ENCODE assay signal across 11 mouse cellular contexts in genomic region chr1:51480386-51480785, GRCm38 (mm10). TPM values are rescaled to one million over a fixed set of nuclear protein-coding genes. Genes with fewer than 3 reads are reported as not detected.
DNase-seq lines count a peak whose midpoint lies in the region; ATAC-seq and TF ChIP-seq lines count a peak whose summit lies in the region.
"Had no signal": no experiment of that assay in that cellular context is flagged by ENCODE, and none has a peak within 500 bp of the region (broad histone marks: within the 10 kb centered on the region; RNA-seq: fewer than 3 reads in every experiment).

No protein-coding gene starts in this region.

- no peak for ATAC-seq in midbrain, embryonic 11.5 days (ENCODE audit: low FRiP score)
- no peak for ATAC-seq in hindbrain, embryonic 11.5 days (ENCODE audit: low FRiP score)

- no peak overlapping the region for H3K4me3 ChIP-seq in thymus, adult 2 months (ENCODE audit: control insufficient read depth, insufficient read depth, low read length)
- no peak overlapping the region for H3K4me3 ChIP-seq in macrophage (ENCODE audit: inconsistent target)
- no peak overlapping the region for H3K4me3 ChIP-seq in midbrain, embryonic 11.5 days (ENCODE audit: low read depth, low read length)
- H3K4me3 ChIP-seq in hindbrain, embryonic 11.5 days (ENCODE audit: low read depth, low read length) = no peak overlapping the region
- H3K4me3 ChIP-seq: hindbrain, embryonic 15.5 days had no signal

- H3K36me3 ChIP-seq in thymus, adult 2 months (ENCODE audit: control insufficient read depth, insufficient read depth, low read length) = no peaks in the 10 kb centered on the region; the same call in 1 of the 2 replicates
- H3K36me3 ChIP-seq in macrophage (ENCODE audit: inconsistent target) = no peaks in the 10 kb centered on the region
- no peaks in the 10 kb centered on the region for H3K36me3 ChIP-seq in midbrain, embryonic 11.5 days (ENCODE audit: control insufficient read depth, insufficient read depth, low read length)
- H3K36me3 ChIP-seq in hindbrain, embryonic 11.5 days (ENCODE audit: control insufficient read depth, insufficient read depth, low read length) = no peaks in the 10 kb centered on the region
- H3K36me3 ChIP-seq: hindbrain, embryonic 15.5 days had no signal

- TF ChIP-seq CTCF in thymus, adult 2 months (IDR thresholded peaks at IDR 0.05; ENCODE audit: borderline replicate concordance, control insufficient read depth, extremely low read depth, insufficient read depth, low read length, poor library complexity) = no peak

- no peak overlapping the region for H3K27ac ChIP-seq in thymus, adult 2 months (ENCODE audit: control insufficient read depth, insufficient read depth, low read length)
- H3K27ac ChIP-seq in macrophage = peak overlapping the region; percentile 89
- H3K27ac ChIP-seq in midbrain, embryonic 11.5 days (ENCODE audit: low read depth, low read length) = no peak overlapping the region
- no peak overlapping the region for H3K27ac ChIP-seq in hindbrain, embryonic 11.5 days (ENCODE audit: low read depth, low read length)
- H3K27ac ChIP-seq: hindbrain, embryonic 15.5 days; liver, embryonic 14.5 days had no signal

- TF ChIP-seq POLR2A in thymus, adult 2 months (IDR thresholded peaks at IDR 0.05; ENCODE audit: control insufficient read depth, extremely low read depth, insufficient read depth, low read length, poor library complexity) = no peak

- peaks cover 5% of the 10 kb centered on the region; the same call in 1 of the 2 replicates for H3K4me1 ChIP-seq in thymus, adult 2 months (replicated peaks; ENCODE audit: control insufficient read depth, insufficient read depth, low read length)
- H3K4me1 ChIP-seq in midbrain, embryonic 11.5 days (ENCODE audit: control insufficient read depth, insufficient read depth, low read length) = no peaks in the 10 kb centered on the region; the same call in 1 of the 2 replicates
- no peaks in the 10 kb centered on the region for H3K4me1 ChIP-seq in hindbrain, embryonic 11.5 days (replicated peaks; ENCODE audit: control insufficient read depth, insufficient read depth, low read length)

- no peaks in the 10 kb centered on the region for H3K9me3 ChIP-seq in midbrain, embryonic 11.5 days (ENCODE audit: control insufficient read depth, low read length)
- H3K9me3 ChIP-seq in hindbrain, embryonic 11.5 days (ENCODE audit: control insufficient read depth, low read length) = no peaks in the 10 kb centered on the region
- H3K9me3 ChIP-seq: hindbrain, embryonic 15.5 days had no signal

- peak; percentile 24 for DNase-seq in thymus, postnatal 0 days (ENCODE audit: low spot score)
- no peak for DNase-seq in thymus, adult 2 months
- DNase-seq in brain, adult 2 months (ENCODE audit: low read depth, low spot score) = peak; percentile 17
- no peak for DNase-seq in midbrain, embryonic 11.5 days (ENCODE audit: low spot score, missing footprints)
- DNase-seq in left cerebral cortex, adult 11 months (ENCODE audit: low spot score) = no peak
- no peak for DNase-seq in hindbrain, embryonic 11.5 days (ENCODE audit: low spot score)
- DNase-seq: gastrocnemius, postnatal 10 days; kidney, postnatal 10 days had no signal

- H3K9ac ChIP-seq in midbrain, embryonic 11.5 days (ENCODE audit: low read length) = no peak overlapping the region
- H3K9ac ChIP-seq in hindbrain, embryonic 11.5 days (ENCODE audit: low read depth, low read length) = no peak overlapping the region
- H3K9ac ChIP-seq: hindbrain, embryonic 15.5 days; liver, embryonic 14.5 days had no signal

- H3K79me2 ChIP-seq in macrophage (ENCODE audit: inconsistent target) = peaks cover 26% of the 10 kb centered on the region

- no peak overlapping the region for H3K4me2 ChIP-seq in midbrain, embryonic 11.5 days
- no peak overlapping the region for H3K4me2 ChIP-seq in hindbrain, embryonic 11.5 days (replicated peaks; ENCODE audit: low read depth, low read length)
- H3K4me2 ChIP-seq: hindbrain, embryonic 15.5 days had no signal

- H3K27me3 ChIP-seq in thymus, adult 2 months (ENCODE audit: control insufficient read depth, insufficient read depth, low read length) = no peaks in the 10 kb centered on the region
- no peaks in the 10 kb centered on the region for H3K27me3 ChIP-seq in midbrain, embryonic 11.5 days (ENCODE audit: control insufficient read depth, insufficient read depth, low read length)
- no peaks in the 10 kb centered on the region for H3K27me3 ChIP-seq in hindbrain, embryonic 11.5 days (ENCODE audit: control insufficient read depth, insufficient read depth, low read length)
- H3K27me3 ChIP-seq: hindbrain, embryonic 15.5 days had no signal

RNA-seq across cellular contexts. Expression of gene Nabp1, which starts 2.2 kb away (rescaled TPM):
- polyA plus RNA-seq in thymus, postnatal 0 days (2015; fragmentation: Nextera tagmentation; extraction: Ambion mirVana) = 176 and 185 TPM in 2 replicates
- polyA plus RNA-seq in thymus, adult 2 months (2012; rRNA removed) = 96.0 and 96.7 TPM in 2 replicates
- 100 to 1,000 TPM in 22 of 26 experiments, 10 to 100 TPM in 4; 26.1 to 711 (median 181) TPM for total RNA-seq in macrophage (2018; cell fraction: chromatin; rRNA removed)
- total RNA-seq in macrophage (2018; cell fraction: cytosol; rRNA removed) = 100 to 1,000 TPM in 5 of 26 experiments, 10 to 100 TPM in 21; 40.7 to 124 (median 68.7) TPM
- 100 to 1,000 TPM in 22 of 26 experiments, 10 to 100 TPM in 4; 52.5 to 494 (median 153) TPM for total RNA-seq in macrophage (2018; cell fraction: nucleus; rRNA removed)
- 37.1 to 124 TPM (median 89.0 TPM) in 3 replicates for polyA plus RNA-seq in macrophage (2018)
- 8.1 and 9.0 TPM in 2 replicates for polyA plus RNA-seq in midbrain, embryonic 11.5 days (2014; fragmentation: Nextera tagmentation; extraction: Ambion mirVana)
- 9.0 and 10.9 TPM in 2 replicates for polyA plus RNA-seq in hindbrain, embryonic 11.5 days (2014; fragmentation: Nextera tagmentation; extraction: Ambion mirVana)

Comparison
In these comparisons a context has a peak if more than half of its experiments do, and no peak if none do; other contexts are left out.
1. DNase-seq: peak in thymus, postnatal 0 days (single experiment) and brain, adult 2 months (single experiment); none in thymus, adult 2 months (single experiment), midbrain, embryonic 11.5 days (single experiment), left cerebral cortex, adult 11 months (single experiment) and hindbrain, embryonic 11.5 days (single experiment).